Mouse (Mus musculus): ENCODE measurements around the gene Klhl6. TPM values are rescaled to one million over a fixed set of nuclear protein-coding genes. Genes with fewer than 3 reads are reported as not detected.

The Klhl6 gene
- polyA plus RNA-seq, 1 experiment from 2014 or later: 11.5 TPM

GRCm38 (mm10) chr16:19966437-19966836 is 16.4 kb downstream of the Klhl6 start:
- Histone ChIP-seq H3K4me2 (ENCODE audit: low read depth, low read length) (no peak overlapping the region), H3K36me3 (ENCODE audit: control insufficient read depth, insufficient read depth) (no peaks in the 10 kb centered on the region), H3K9ac (ENCODE audit: low read depth, low read length) (no peak overlapping the region), H3K27ac (ENCODE audit: low read length) (no peak overlapping the region), H3K4me3 (ENCODE audit: low read depth, low read length) (no peak overlapping the region), H3K4me1 (ENCODE audit: control insufficient read depth, low read depth, low read length) (no peaks in the 10 kb centered on the region; the same call in 1 of the 2 replicates), H3K27me3 (ENCODE audit: control insufficient read depth, insufficient read depth, low read depth, low read length) (no peaks in the 10 kb centered on the region), H3K9me3 (replicated peaks; ENCODE audit: control insufficient read depth, low read length) (no peaks in the 10 kb centered on the region)
- WGBS (ENCODE audit: insufficient replicate concordance): 26% methylated on average over 1 of the region's 1 CpGs
- ATAC-seq (ENCODE audit: low read depth): no peak

DNA sequence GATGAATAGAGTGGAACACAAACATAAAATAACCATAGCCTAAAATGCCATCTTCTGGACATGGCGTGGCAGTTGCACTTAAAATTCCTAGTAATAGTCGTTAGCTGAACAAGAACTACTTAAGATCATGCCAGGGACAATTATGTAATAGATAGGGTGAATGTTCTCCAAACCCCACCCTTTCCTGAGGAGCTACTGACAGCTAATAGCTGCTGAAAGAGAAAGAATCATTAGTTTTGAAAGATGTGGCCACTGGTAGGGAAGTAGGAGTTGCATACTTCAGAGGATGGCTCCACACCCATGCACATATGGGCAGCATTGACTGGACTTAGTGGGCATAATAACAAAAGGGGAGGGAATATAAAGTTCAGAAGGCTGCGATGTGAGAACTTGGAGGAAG is 19.9 kb downstream of the Klhl6 start:
- 54% methylated on average over 3 of the region's 3 CpGs for WGBS (ENCODE audit: insufficient replicate concordance)

GRCm38 (mm10) chr16:19961070-19961469 is 21.8 kb downstream of the Klhl6 start:
- H3K27me3 ChIP-seq (ENCODE audit: control insufficient read depth, insufficient read depth, low read depth, low read length): no peaks in the 10 kb centered on the region
- no peaks in the 10 kb centered on the region for H3K36me3 ChIP-seq (ENCODE audit: control insufficient read depth, insufficient read depth)
- no peak overlapping the region for H3K4me3 ChIP-seq (ENCODE audit: low read depth, low read length)
- no peak for ATAC-seq (ENCODE audit: low read depth)
- no peaks in the 10 kb centered on the region for H3K9me3 ChIP-seq (replicated peaks; ENCODE audit: control insufficient read depth, low read length)
- H3K27ac ChIP-seq (ENCODE audit: low read length): no peak overlapping the region
- H3K9ac ChIP-seq (ENCODE audit: low read depth, low read length): no peak overlapping the region
- H3K4me2 ChIP-seq (ENCODE audit: low read depth, low read length): no peak overlapping the region
- 62% methylated on average over 2 of the region's 2 CpGs for WGBS (ENCODE audit: insufficient replicate concordance)
- H3K4me1 ChIP-seq (ENCODE audit: control insufficient read depth, low read depth, low read length): no peaks in the 10 kb centered on the region

More for the DNA sequence above, 19.9 kb downstream of the Klhl6 start:
- no peaks in the 10 kb centered on the region for H3K36me3 ChIP-seq (ENCODE audit: control insufficient read depth, insufficient read depth)
- no peak overlapping the region for H3K9ac ChIP-seq (ENCODE audit: low read depth, low read length)
- H3K4me3 ChIP-seq (ENCODE audit: low read depth, low read length): no peak overlapping the region
- H3K4me2 ChIP-seq (ENCODE audit: low read depth, low read length): no peak overlapping the region
- H3K27ac ChIP-seq (ENCODE audit: low read length): no peak overlapping the region
- no peaks in the 10 kb centered on the region for H3K9me3 ChIP-seq (replicated peaks; ENCODE audit: control insufficient read depth, low read length)
- no peaks in the 10 kb centered on the region for H3K27me3 ChIP-seq (ENCODE audit: control insufficient read depth, insufficient read depth, low read depth, low read length)
- no peaks in the 10 kb centered on the region; the same call in 1 of the 2 replicates for H3K4me1 ChIP-seq (ENCODE audit: control insufficient read depth, low read depth, low read length)
- ATAC-seq (ENCODE audit: low read depth): no peak

- H3K27ac ChIP-seq (ENCODE audit: low read length): no peak overlapping the region
- H3K4me2 ChIP-seq (ENCODE audit: low read depth, low read length): no peak overlapping the region
- no peak overlapping the region for H3K4me3 ChIP-seq (ENCODE audit: low read depth, low read length)
- no peak overlapping the region for H3K9ac ChIP-seq (ENCODE audit: low read depth, low read length)
- no peaks in the 10 kb centered on the region for H3K9me3 ChIP-seq (replicated peaks; ENCODE audit: control insufficient read depth, low read length)
- no peaks in the 10 kb centered on the region for H3K4me1 ChIP-seq (ENCODE audit: control insufficient read depth, low read depth, low read length)
- no peaks in the 10 kb centered on the region for H3K27me3 ChIP-seq (ENCODE audit: control insufficient read depth, insufficient read depth, low read depth, low read length)
- no peak for ATAC-seq (ENCODE audit: low read depth)
- WGBS (ENCODE audit: insufficient replicate concordance): 44% methylated on average over 4 of the region's 4 CpGs
- H3K36me3 ChIP-seq (ENCODE audit: control insufficient read depth, insufficient read depth): no peaks in the 10 kb centered on the region
These were observed 22.3 kb downstream of the Klhl6 start for GRCm38 (mm10) chr16:19960407-19961058.

GRCm38 (mm10) chr16:19957051-19957450 is 25.8 kb downstream of the Klhl6 start:
- no peak for ATAC-seq (ENCODE audit: low read depth)
- Histone ChIP-seq H3K9me3 (replicated peaks; ENCODE audit: control insufficient read depth, low read length) (no peaks in the 10 kb centered on the region), H3K4me1 (ENCODE audit: control insufficient read depth, low read depth, low read length) (no peaks in the 10 kb centered on the region), H3K9ac (ENCODE audit: low read depth, low read length) (no peak overlapping the region), H3K4me2 (ENCODE audit: low read depth, low read length) (no peak overlapping the region), H3K27me3 (ENCODE audit: control insufficient read depth, insufficient read depth, low read depth, low read length) (no peaks in the 10 kb centered on the region), H3K27ac (ENCODE audit: low read length) (no peak overlapping the region), H3K36me3 (ENCODE audit: control insufficient read depth, insufficient read depth) (no peaks in the 10 kb centered on the region), H3K4me3 (ENCODE audit: low read depth, low read length) (no peak overlapping the region)
- whole genome bisulfite sequencing (ENCODE audit: insufficient replicate concordance): 60% methylated on average over 5 of the region's 5 CpGs

DNA sequence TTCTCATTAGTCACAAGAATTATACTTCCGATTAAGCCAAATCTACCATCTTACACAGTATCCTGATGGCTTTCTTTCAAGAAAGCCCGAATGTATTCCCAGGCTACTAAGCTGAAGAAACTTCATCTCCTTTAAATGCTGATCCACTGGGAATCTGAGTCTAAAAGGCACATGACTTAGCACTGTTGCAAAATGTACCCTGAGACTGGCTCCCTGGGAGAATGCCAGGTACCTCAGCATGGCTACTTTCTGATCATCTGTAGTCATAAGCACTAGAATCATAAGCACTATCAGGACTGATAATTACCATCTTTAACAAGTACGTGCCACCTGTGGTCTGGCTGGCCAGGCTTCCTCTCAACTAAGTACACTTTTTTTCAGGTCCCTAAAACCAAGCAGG is 35.5 kb downstream of the Klhl6 start:
- H3K27me3 ChIP-seq (ENCODE audit: control insufficient read depth, insufficient read depth, low read depth, low read length): no peaks in the 10 kb centered on the region
- WGBS (ENCODE audit: insufficient replicate concordance): 64% methylated on average over 3 of the region's 3 CpGs
- H3K36me3 ChIP-seq (ENCODE audit: control insufficient read depth, insufficient read depth): no peaks in the 10 kb centered on the region
- no peaks in the 10 kb centered on the region for H3K9me3 ChIP-seq (replicated peaks; ENCODE audit: control insufficient read depth, low read length)
- no peak overlapping the region for H3K4me2 ChIP-seq (ENCODE audit: low read depth, low read length)
- no peak overlapping the region for H3K9ac ChIP-seq (ENCODE audit: low read depth, low read length)
- no peak overlapping the region for H3K4me3 ChIP-seq (ENCODE audit: low read depth, low read length)
- H3K4me1 ChIP-seq (ENCODE audit: control insufficient read depth, low read depth, low read length): no peaks in the 10 kb centered on the region
- ATAC-seq (ENCODE audit: low read depth): no peak
- H3K27ac ChIP-seq (ENCODE audit: low read length): no peak overlapping the region

DNA sequence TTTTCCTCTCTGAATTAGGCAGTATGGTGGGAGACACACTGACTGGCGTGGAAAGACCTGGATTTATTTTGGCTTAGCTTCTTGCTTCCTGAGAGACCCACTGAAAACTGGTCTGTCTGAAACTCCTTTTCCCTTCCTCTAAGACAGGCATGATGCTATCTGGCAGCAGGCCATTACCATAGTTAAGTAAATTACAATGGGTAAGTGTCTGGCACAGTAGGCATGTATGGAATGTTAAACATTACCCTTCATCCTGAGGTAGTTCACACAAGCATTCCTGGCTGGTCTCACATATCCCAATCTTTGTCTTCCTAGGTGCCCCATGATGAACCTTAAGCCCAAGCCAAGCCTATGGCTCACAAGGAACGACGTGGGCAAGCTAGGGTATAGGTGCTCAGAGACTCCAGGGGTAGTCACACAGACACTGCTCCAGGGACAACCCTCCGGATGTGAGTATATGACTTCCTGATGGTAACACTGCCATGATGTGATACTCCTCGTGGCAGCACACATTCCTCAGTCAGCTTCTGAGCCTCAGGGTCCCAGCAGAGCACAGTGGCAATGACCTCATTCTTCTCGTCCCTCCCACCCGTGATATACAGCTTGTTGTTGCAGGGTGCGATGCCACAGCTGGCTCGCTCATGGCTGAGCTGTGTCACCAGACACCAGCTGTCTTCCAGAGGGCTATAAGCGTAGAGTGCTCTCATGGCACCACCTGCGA is 36.1 kb downstream of the Klhl6 start:
- no peak overlapping the region for H3K27ac ChIP-seq (ENCODE audit: low read length)
- H3K4me1 ChIP-seq (ENCODE audit: control insufficient read depth, low read depth, low read length): no peaks in the 10 kb centered on the region
- H3K36me3 ChIP-seq (ENCODE audit: control insufficient read depth, insufficient read depth): no peaks in the 10 kb centered on the region
- no peak overlapping the region for H3K4me2 ChIP-seq (ENCODE audit: low read depth, low read length)
- WGBS (ENCODE audit: insufficient replicate concordance): 65% methylated on average over 11 of the region's 11 CpGs
- ATAC-seq (ENCODE audit: low read depth): no peak
- H3K9ac ChIP-seq (ENCODE audit: low read depth, low read length): no peak overlapping the region
- H3K27me3 ChIP-seq (ENCODE audit: control insufficient read depth, insufficient read depth, low read depth, low read length): no peaks in the 10 kb centered on the region
- H3K9me3 ChIP-seq (replicated peaks; ENCODE audit: control insufficient read depth, low read length): no peaks in the 10 kb centered on the region
- no peak overlapping the region for H3K4me3 ChIP-seq (ENCODE audit: low read depth, low read length)

GRCm38 (mm10) chr16:19920823-19921222 is 62.0 kb downstream of the Klhl6 start:
- Histone ChIP-seq H3K27me3 (ENCODE audit: control insufficient read depth, insufficient read depth, low read depth, low read length) (no peaks in the 10 kb centered on the region), H3K9me3 (replicated peaks; ENCODE audit: control insufficient read depth, low read length) (no peaks in the 10 kb centered on the region), H3K4me2 (ENCODE audit: low read depth, low read length) (no peak overlapping the region), H3K27ac (ENCODE audit: low read length) (no peak overlapping the region), H3K36me3 (ENCODE audit: control insufficient read depth, insufficient read depth) (no peaks in the 10 kb centered on the region), H3K4me1 (ENCODE audit: control insufficient read depth, low read depth, low read length) (no peaks in the 10 kb centered on the region), H3K9ac (ENCODE audit: low read depth, low read length) (no peak overlapping the region), H3K4me3 (ENCODE audit: low read depth, low read length) (no peak overlapping the region)
- no peak for ATAC-seq (ENCODE audit: low read depth)

GRCm38 (mm10) chr16:19918286-19918685 is 64.6 kb downstream of the Klhl6 start:
- WGBS (ENCODE audit: insufficient replicate concordance): 58% methylated on average over 1 of the region's 1 CpGs
- H3K27ac ChIP-seq (ENCODE audit: low read length): no peak overlapping the region
- ATAC-seq (ENCODE audit: low read depth): no peak

More at GRCm38 (mm10) chr16:19918286-19918685, 64.6 kb downstream of the Klhl6 start:
- Histone ChIP-seq H3K9ac (ENCODE audit: low read depth, low read length) (no peak overlapping the region), H3K9me3 (replicated peaks; ENCODE audit: control insufficient read depth, low read length) (no peaks in the 10 kb centered on the region), H3K36me3 (ENCODE audit: control insufficient read depth, insufficient read depth) (no peaks in the 10 kb centered on the region), H3K4me3 (ENCODE audit: low read depth, low read length) (no peak overlapping the region), H3K27me3 (ENCODE audit: control insufficient read depth, insufficient read depth, low read depth, low read length) (no peaks in the 10 kb centered on the region), H3K4me1 (ENCODE audit: control insufficient read depth, low read depth, low read length) (no peaks in the 10 kb centered on the region), H3K4me2 (ENCODE audit: low read depth, low read length) (no peak overlapping the region)
